In genomic region chr17:35027277-35028068, GRCm38 (mm10) we compare ENCODE assay signal across 8 mouse cellular contexts. TPM values are rescaled to one million over a fixed set of nuclear protein-coding genes. Genes with fewer than 3 reads are reported as not detected.
DNase-seq lines count a peak whose midpoint lies in the region; ATAC-seq lines count a peak whose summit lies in the region.

Gene Sapcd1 (minus strand): TSS chr17:35028016.

- peaks cover 63% of the 10 kb centered on the region for H3K4me1 ChIP-seq in heart, embryonic 13.5 days
- peaks cover 3% of the 10 kb centered on the region for H3K4me1 ChIP-seq in embryonic facial prominence, embryonic 11.5 days (ENCODE audit: control insufficient read depth, insufficient read depth, low read length)
- H3K4me1 ChIP-seq in hindbrain, embryonic 15.5 days (replicated peaks): peaks cover 10% of the 10 kb centered on the region

- H3K36me3 ChIP-seq in heart, embryonic 13.5 days: no peaks in the 10 kb centered on the region
- H3K36me3 ChIP-seq in embryonic facial prominence, embryonic 11.5 days (replicated peaks; ENCODE audit: control insufficient read depth, insufficient read depth, low read depth, low read length): no peaks in the 10 kb centered on the region
- H3K36me3 ChIP-seq in hindbrain, embryonic 15.5 days: no peaks in the 10 kb centered on the region

- 0 out of 2 replicates have a peak, but pooled peaks cover 4% of the 10 kb centered on the region for H3K27me3 ChIP-seq in heart, embryonic 13.5 days (replicated peaks)
- no peaks in the 10 kb centered on the region for H3K27me3 ChIP-seq in embryonic facial prominence, embryonic 11.5 days (ENCODE audit: control insufficient read depth, insufficient read depth, low read length)
- H3K27me3 ChIP-seq in hindbrain, embryonic 15.5 days: no peaks in the 10 kb centered on the region

- DNase-seq in heart, adult 8-10 months (ENCODE audit: low spot score): no peak
- peak; percentile 76 for DNase-seq in ES-CJ7 (ENCODE audit: low read depth, low spot score)
- peak; percentile 38 for DNase-seq in embryonic facial prominence, embryonic 11.5 days (ENCODE audit: low spot score)
- DNase-seq in thymus, postnatal 4 days: peak; percentile 59
- no peak for DNase-seq in lung, adult 18-20 months

- peak within 1 kb of the TSS; percentile 53 for H3K9ac ChIP-seq in heart, embryonic 13.5 days
- peak within 1 kb of the TSS; percentile 51 for H3K9ac ChIP-seq in embryonic facial prominence, embryonic 11.5 days (replicated peaks; ENCODE audit: low read length)
- H3K9ac ChIP-seq in hindbrain, embryonic 15.5 days: no peak within 1 kb of the TSS

- 37% methylated on average over 13 of the region's 13 CpGs for WGBS in heart, embryonic 13.5 days
- WGBS in embryonic facial prominence, embryonic 11.5 days: 37% methylated on average over 13 of the region's 13 CpGs
- WGBS in hindbrain, embryonic 15.5 days: 30% methylated on average over 13 of the region's 13 CpGs

- H3K27ac ChIP-seq in heart, embryonic 13.5 days (replicated peaks): 0 out of 2 replicates have a peak within 1 kb of the TSS, but pooled peaks have one; percentile 21
- H3K27ac ChIP-seq in embryonic facial prominence, embryonic 11.5 days (replicated peaks; ENCODE audit: low read depth, low read length): peak within 1 kb of the TSS; percentile 38; the same call in 1 of the 2 replicates
- H3K27ac ChIP-seq in hindbrain, embryonic 15.5 days (replicated peaks): peak within 1 kb of the TSS; percentile 42

- peak within 1 kb of the TSS; percentile 36 for H3K4me2 ChIP-seq in heart, embryonic 13.5 days
- H3K4me2 ChIP-seq in embryonic facial prominence, embryonic 11.5 days (ENCODE audit: low read depth, low read length): peak within 1 kb of the TSS; percentile 25; the same call in 1 of the 2 replicates
- no peak within 1 kb of the TSS for H3K4me2 ChIP-seq in hindbrain, embryonic 15.5 days

- no peak for ATAC-seq in heart, embryonic 13.5 days (ENCODE audit: extremely low read depth, insufficient number of reproducible peaks, low FRiP score, low TSS enrichment)
- 0 out of 2 replicates have a peak, but pooled peaks have one; percentile 45 for ATAC-seq in embryonic facial prominence, embryonic 11.5 days (replicated peaks; ENCODE audit: insufficient number of reproducible peaks, low FRiP score, low TSS enrichment, low read depth)
- ATAC-seq in hindbrain, embryonic 15.5 days (ENCODE audit: low FRiP score, low read depth): peak; percentile 45; the same call in 1 of the 2 replicates
- peak; percentile 9; the same call in 1 of the 2 replicates for ATAC-seq in megakaryocyte progenitor cell, adult 5-6 weeks (replicated peaks; ENCODE audit: poor library complexity)

- 0 out of 2 replicates have a peak within 1 kb of the TSS, but pooled peaks have one; percentile 6 for H3K4me3 ChIP-seq in heart, embryonic 13.5 days
- H3K4me3 ChIP-seq in embryonic facial prominence, embryonic 11.5 days (ENCODE audit: low read depth, low read length): peak within 1 kb of the TSS; percentile 12; the same call in 1 of the 2 replicates
- no peak within 1 kb of the TSS for H3K4me3 ChIP-seq in hindbrain, embryonic 15.5 days

- H3K9me3 ChIP-seq in heart, embryonic 13.5 days: no peaks in the 10 kb centered on the region
- H3K9me3 ChIP-seq in embryonic facial prominence, embryonic 11.5 days (replicated peaks; ENCODE audit: control insufficient read depth, low read length): no peaks in the 10 kb centered on the region
- no peaks in the 10 kb centered on the region for H3K9me3 ChIP-seq in hindbrain, embryonic 15.5 days

RNA-seq across cellular contexts. Expression of gene Sapcd1, which starts in this region (rescaled TPM):
- polyA plus RNA-seq in heart, embryonic 13.5 days (2015; fragmentation: Nextera tagmentation; extraction: Ambion mirVana): 3.2 and 4.2 TPM in 2 replicates
- not detected for total RNA-seq in heart, adult 8-10 months (2022)
- polyA plus RNA-seq in embryonic facial prominence, embryonic 11.5 days (2014; fragmentation: Nextera tagmentation; extraction: Ambion mirVana): 3.5 and 7.5 TPM in 2 replicates
- polyA plus RNA-seq in hindbrain, embryonic 15.5 days (2015; fragmentation: Nextera tagmentation; extraction: Ambion mirVana): 1.6 and 2.3 TPM in 2 replicates
- total RNA-seq in megakaryocyte progenitor cell, adult 5-6 weeks (2015): 0.93 and 1.9 TPM in 2 replicates
- total RNA-seq in megakaryocyte progenitor cell, adult 5-6 weeks (2017): 1.5 TPM in 1 of 2 replicates, not detected in the other

Comparison
In these comparisons a context has a peak if more than half of its experiments do, and no peak if none do; other contexts are left out.
1. DNase-seq: peak in ES-CJ7 (single experiment), embryonic facial prominence, embryonic 11.5 days (single experiment) and thymus, postnatal 4 days (single experiment); none in heart, adult 8-10 months (single experiment) and lung, adult 18-20 months (0 of 2).
2. Peak in every context shown above with its lines, with median percentiles within 50 percentile points of each other: H3K27ac ChIP-seq.